Mouse (Mus musculus) bone marrow macrophage, adult 2 months (primary cell): ENCODE data around the gene Muc4.

Experiments used
- CTCF ChIP-seq: IDR thresholded peaks from 2 replicates; pipeline ENCODE4 v1.5.1; 2012; ENCODE audit warnings: low read depth, mild to moderate bottlenecking, low read length, moderate library complexity
- POLR2A ChIP-seq: IDR thresholded peaks from 2 replicates; pipeline ENCODE4 v1.6.1; 2012; ENCODE audit warnings: mild to moderate bottlenecking, low read depth, low read length, borderline replicate concordance

DNA sequence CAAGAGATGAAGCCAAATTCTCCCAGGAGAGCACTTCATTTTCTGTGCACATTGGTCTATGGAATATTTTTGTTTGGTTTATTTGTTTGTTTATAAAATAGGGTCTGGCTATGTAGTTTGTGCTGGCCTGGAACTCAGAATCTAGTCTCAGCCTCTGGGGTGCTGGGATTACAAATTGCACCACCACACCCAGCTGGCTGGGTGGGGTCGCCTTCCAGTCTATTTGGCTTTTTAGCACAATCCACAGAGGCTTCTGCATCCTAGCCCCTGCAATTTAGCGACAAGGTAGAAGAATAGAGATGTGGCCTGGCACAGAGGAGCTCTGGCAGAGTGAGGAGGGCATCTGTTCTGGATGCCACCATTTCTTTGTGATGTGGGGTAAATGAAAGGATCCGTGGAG, 78.1 kb downstream of the Muc4 start:
- no peak for TF ChIP-seq CTCF
- TF ChIP-seq POLR2A, result no peak
